8 mouse cellular contexts compared by ENCODE assay signal in the genomic region with DNA sequence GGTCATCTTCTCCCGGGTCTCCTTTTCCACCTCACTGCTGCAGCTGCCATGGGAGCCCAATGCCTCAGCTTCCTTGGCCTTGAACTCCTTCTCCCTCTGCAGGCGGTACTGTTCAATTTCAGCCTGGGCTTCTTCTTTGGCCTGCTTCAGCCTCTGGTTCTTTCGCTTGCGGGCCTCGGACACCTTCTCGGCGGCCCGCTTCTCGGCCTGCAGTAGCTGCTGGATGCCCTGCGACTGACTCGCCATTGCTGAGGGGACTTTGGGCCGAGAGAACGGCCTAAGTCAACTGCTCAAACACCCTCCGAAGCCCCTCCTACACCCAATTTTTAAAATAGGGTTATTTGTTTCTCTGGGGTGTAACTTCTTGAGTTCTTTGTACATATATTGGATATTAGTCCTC.
DNase-seq lines count a peak whose midpoint lies in the region; ATAC-seq lines count a peak whose summit lies in the region.
"Not testable (repeated sequence)": the region's sequence is repeated elsewhere in the genome, so short reads cannot be mapped to it uniquely, and the experiment has no call there.

No protein-coding gene starts in this region.

- peak; percentile 8 to 12 for DNase-seq in B cell, adult 2 months
- peak; percentile 7 for DNase-seq in R1 (ENCODE audit: low read depth, low spot score)
- peak; percentile 4 for DNase-seq in c-Kit-positive CD71-positive TER-119-positive erythroid progenitor cells, embryonic 14.5 days (ENCODE audit: low spot score)
- DNase-seq in cerebellum, postnatal 14 days = peak; percentile 8 to 19
- DNase-seq in heart, postnatal 36 days = peak; percentile 7 to 18
- peak; percentile 4 for DNase-seq in layer of hippocampus, adult 9-11 months
- DNase-seq in thymus, postnatal 14 days = peak; percentile 4

- intact Hi-C loops in heart, postnatal 36 days (cut with DNase I) = not testable (repeated sequence)

- ATAC-seq in neutrophil, adult 5-6 weeks (ENCODE audit: extremely low read depth, insufficient number of reproducible peaks, low FRiP score, poor library complexity, severe bottlenecking) = 0 out of 2 replicates have a peak, but pooled peaks have one; percentile 13

Comparison
In these comparisons a context has a peak if more than half of its experiments do, and no peak if none do; other contexts are left out.
1. Peak in every context shown above with its lines: DNase-seq and ATAC-seq.